Mouse (Mus musculus): ENCODE data around the gene Hdgf. TPM values are rescaled to one million over a fixed set of nuclear protein-coding genes. Genes with fewer than 3 reads are reported as not detected.

Gene Hdgf
- polyA plus RNA-seq, 1 experiment from 2014 or later, result 147 TPM

DNA sequence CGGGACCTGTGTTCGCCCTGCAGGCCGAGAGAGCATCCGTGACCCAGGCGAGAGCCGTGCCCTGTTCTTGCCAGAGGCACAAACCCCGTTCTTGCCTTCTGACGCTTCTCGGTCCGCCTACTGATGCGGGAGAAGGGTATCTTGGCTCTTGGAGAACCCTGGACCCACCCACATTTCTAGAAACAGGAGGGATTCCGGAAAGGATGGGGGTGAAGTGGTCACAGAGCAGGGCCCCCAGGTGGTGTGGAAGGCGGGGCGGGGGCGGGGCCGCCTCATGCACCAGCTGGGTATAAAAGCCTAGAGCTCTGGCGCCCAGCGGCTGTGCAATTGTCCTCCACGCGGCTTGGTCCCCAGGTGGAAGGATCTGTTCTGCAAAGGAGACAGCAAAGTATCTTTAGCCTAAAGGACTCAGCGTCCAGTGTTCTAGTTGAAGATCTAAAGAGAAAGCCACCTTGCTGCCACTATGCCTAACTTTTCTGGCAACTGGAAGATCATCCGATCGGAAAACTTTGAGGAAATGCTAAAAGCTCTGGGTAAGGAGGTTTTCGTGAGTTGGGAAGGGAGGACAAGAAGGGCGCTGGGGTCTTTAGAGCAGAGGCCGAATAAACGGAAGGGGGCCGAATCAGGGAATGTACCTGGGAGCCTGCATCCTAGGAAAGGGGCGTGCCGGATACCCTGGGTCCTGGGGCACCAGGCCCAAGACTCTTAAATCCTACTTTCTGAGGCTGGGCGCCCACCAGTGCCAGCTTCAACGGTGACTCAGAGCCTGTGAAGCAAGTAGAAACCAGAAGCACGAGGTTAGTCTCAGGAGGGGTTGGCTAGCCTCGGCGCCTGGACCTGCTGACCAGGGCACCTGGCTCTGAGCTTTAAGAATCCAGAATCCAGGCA is 42.5 kb downstream of the Hdgf start, which contains the start of gene Crabp2:
TSS of gene Crabp2 (plus strand) at position 289 of the 888 bp plus-strand sequence.
- Histone ChIP-seq H3K4me2 (peak within 1 kb of the TSS; percentile 69), H3K4me3 (peak within 1 kb of the TSS; percentile 36), H3K27me3 (0 out of 2 replicates have a peak, but pooled peaks cover 4% of the 10 kb centered on the region), H3K9me3 (replicated peaks) (no peaks in the 10 kb centered on the region), H3K4me1 (peaks cover 76% of the 10 kb centered on the region), H3K36me3 (ENCODE audit: poor library complexity, severe bottlenecking) (0 out of 2 replicates have a peak, but pooled peaks cover 2% of the 10 kb centered on the region), H3K27ac (peak within 1 kb of the TSS; percentile 51; the same call in 1 of the 2 replicates), H3K9ac (peak within 1 kb of the TSS; percentile 61)
- ATAC-seq, result no peak
- whole genome bisulfite sequencing, result 2% methylated on average over 34 of the region's 35 CpGs

DNA sequence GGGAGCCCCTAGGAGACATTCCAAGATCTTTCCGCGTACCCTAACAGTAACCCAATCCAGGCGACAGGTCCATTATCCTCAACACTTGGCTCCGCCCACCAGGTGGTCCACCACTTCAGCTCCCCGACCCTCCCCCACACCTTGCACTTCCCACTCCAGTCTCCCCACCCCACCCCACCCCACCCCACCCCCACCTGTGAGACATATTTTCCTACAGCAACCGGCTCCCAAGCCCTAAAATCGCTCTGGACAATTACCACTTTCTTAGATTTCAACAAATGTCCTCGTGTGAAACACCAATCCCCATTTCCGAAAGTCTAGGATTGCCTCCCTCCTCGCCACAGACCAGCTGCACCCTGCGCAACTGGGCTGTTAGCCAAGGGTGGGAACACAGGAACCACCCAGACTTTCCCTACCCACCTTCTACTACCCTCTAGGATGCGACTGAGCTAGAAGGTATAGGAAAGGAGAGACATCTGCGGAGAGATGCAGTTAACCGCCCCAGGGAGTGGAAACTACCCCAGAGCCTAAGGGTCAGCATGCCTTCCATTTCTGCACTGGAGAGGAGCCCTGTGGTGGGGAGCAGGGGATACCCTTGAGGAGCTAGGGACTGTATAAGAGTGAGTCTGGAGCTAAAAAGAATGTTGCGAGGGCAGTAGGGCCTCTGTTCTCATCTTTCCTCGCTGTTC is 43.3 kb downstream of the Hdgf start:
- H3K4me1 ChIP-seq, result peaks cover 76% of the 10 kb centered on the region
- H3K4me3 ChIP-seq, result peak overlapping the region; percentile 36
- peak overlapping the region; percentile 61 for H3K9ac ChIP-seq
- no peaks in the 10 kb centered on the region for H3K36me3 ChIP-seq (ENCODE audit: poor library complexity, severe bottlenecking)
- peak overlapping the region; percentile 69 for H3K4me2 ChIP-seq
- ATAC-seq, result no peak
- 0 out of 2 replicates have a peak, but pooled peaks cover 4% of the 10 kb centered on the region for H3K27me3 ChIP-seq
- 6% methylated on average over 16 of the region's 16 CpGs for WGBS
- no peaks in the 10 kb centered on the region for H3K9me3 ChIP-seq (replicated peaks)
- H3K27ac ChIP-seq, result peak overlapping the region; percentile 51; the same call in 1 of the 2 replicates

DNA sequence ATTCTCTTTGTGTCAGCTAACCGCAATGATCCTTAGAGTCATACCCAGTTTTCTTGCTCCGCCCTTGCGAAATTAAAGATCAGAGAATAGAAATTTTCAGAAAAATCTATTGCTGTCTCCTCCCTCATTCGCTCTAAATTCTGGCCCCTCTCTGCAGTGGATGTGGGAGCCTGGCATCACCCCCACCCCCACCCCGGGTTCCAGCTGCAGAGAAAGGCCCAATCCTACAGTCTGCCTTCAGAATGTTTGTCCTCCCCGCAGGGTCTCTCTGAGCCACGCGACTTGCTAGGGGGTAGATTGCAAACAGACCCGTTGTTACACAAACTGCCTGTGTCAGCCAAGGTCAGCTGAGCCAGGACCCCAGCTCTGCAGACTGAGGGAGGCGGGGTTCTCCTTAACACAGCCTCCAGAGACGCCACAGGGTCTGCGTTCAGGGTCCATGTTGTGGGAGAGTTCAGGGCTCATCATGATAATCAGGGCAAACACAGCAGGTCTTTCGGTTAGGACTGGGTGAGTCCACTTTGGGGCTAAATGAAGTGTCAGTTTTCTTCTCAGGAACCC is 43.9 kb downstream of the Hdgf start:
- H3K36me3 ChIP-seq (ENCODE audit: poor library complexity, severe bottlenecking), result no peaks in the 10 kb centered on the region
- H3K4me3 ChIP-seq, result peak overlapping the region; percentile 36; the same call in 1 of the 2 replicates
- no peak for ATAC-seq
- 0 out of 2 replicates have a peak, but pooled peaks cover 4% of the 10 kb centered on the region for H3K27me3 ChIP-seq
- WGBS, result 5% methylated on average over 13 of the region's 13 CpGs
- peak overlapping the region; percentile 51 for H3K9ac ChIP-seq
- no peaks in the 10 kb centered on the region for H3K9me3 ChIP-seq (replicated peaks)
- peak overlapping the region; percentile 51; the same call in 1 of the 2 replicates for H3K27ac ChIP-seq
- H3K4me1 ChIP-seq, result peaks cover 71% of the 10 kb centered on the region
- H3K4me2 ChIP-seq, result peak overlapping the region; percentile 69

DNA sequence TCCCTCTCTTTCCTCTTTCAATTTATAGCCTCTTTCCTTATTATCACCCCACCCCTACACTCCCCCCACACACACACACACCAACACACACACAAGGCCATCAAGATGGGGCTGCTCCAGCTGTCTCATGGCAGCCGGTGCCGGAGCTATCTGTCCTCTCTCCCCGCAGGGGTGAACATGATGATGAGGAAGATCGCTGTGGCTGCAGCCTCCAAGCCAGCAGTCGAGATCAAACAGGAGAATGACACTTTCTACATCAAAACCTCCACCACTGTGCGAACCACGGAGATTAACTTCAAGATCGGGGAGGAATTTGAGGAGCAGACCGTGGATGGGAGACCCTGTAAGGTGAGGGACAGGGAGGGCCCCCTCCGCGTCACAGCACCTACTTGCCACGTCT is 45.8 kb downstream of the Hdgf start:
- Histone ChIP-seq H3K36me3 (ENCODE audit: poor library complexity, severe bottlenecking) (no peaks in the 10 kb centered on the region), H3K4me1 (peaks cover 51% of the 10 kb centered on the region), H3K9me3 (replicated peaks) (no peaks in the 10 kb centered on the region), H3K4me2 (peak overlapping the region; percentile 31), H3K27ac (no peak overlapping the region), H3K4me3 (no peak overlapping the region), H3K27me3 (0 out of 2 replicates have a peak, but pooled peaks cover 4% of the 10 kb centered on the region), H3K9ac (0 out of 2 replicates have a peak overlapping the region, but pooled peaks have one; percentile 46)
- WGBS, result 21% methylated on average over 12 of the region's 12 CpGs
- no peak for ATAC-seq

DNA sequence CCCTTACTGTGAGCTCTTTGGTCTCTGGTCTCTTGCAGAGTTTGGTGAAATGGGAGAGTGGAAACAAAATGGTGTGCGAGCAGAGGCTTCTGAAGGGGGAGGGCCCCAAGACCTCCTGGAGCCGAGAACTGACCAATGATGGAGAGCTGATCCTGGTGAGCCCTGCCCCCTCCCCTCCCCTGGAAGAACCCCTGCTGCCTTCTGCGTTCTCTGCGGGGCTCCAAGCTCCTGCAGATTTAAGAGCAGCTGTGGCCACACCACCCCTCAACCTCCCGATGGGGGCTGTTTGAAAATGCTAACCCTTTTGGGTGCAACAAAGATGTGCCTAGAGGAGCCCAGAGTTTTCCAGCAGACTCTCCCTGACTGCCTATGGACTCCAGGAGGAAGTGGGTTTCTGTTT is 46.3 kb downstream of the Hdgf start:
- Histone ChIP-seq H3K27me3 (0 out of 2 replicates have a peak, but pooled peaks cover 4% of the 10 kb centered on the region), H3K4me1 (peaks cover 46% of the 10 kb centered on the region), H3K9me3 (replicated peaks) (no peaks in the 10 kb centered on the region), H3K36me3 (ENCODE audit: poor library complexity, severe bottlenecking) (no peaks in the 10 kb centered on the region), H3K4me3 (no peak overlapping the region), H3K9ac (0 out of 2 replicates have a peak overlapping the region, but pooled peaks have one; percentile 46), H3K27ac (no peak overlapping the region; the same call in none of the 2 replicates), H3K4me2 (peak overlapping the region; percentile 31)
- peak; percentile 43; the same call in 1 of the 2 replicates for ATAC-seq
- WGBS, result 7% methylated on average over 3 of the region's 5 CpGs

DNA sequence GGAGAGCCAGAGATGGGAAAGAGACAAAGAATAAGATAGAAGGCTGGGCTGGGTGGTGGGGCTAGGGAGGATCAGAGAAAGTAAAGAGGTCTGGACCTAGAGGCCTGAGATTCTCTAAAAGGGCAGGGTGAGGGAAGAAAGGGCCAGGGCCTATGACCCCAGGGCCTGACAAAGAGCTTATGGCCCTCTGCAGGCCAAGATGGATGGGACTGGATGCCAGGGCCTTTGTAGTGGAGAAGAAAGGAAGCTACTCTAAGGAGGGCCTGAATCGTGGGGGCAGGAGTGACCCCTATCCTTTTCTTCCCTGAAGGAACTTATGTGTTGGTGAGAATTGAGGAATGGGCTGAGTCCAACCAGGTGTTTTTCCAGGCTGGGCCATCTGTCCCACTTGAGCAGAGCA is 51.9 kb downstream of the Hdgf start:
- Histone ChIP-seq H3K9ac (no peak overlapping the region), H3K4me2 (no peak overlapping the region), H3K36me3 (ENCODE audit: poor library complexity, severe bottlenecking) (no peaks in the 10 kb centered on the region), H3K27ac (peak overlapping the region; percentile 31; the same call in 1 of the 2 replicates), H3K9me3 (replicated peaks) (no peaks in the 10 kb centered on the region), H3K27me3 (no peaks in the 10 kb centered on the region), H3K4me1 (peaks cover 28% of the 10 kb centered on the region), H3K4me3 (no peak overlapping the region)
- no peak for ATAC-seq
- 10% methylated on average over 1 of the region's 1 CpGs for WGBS

DNA sequence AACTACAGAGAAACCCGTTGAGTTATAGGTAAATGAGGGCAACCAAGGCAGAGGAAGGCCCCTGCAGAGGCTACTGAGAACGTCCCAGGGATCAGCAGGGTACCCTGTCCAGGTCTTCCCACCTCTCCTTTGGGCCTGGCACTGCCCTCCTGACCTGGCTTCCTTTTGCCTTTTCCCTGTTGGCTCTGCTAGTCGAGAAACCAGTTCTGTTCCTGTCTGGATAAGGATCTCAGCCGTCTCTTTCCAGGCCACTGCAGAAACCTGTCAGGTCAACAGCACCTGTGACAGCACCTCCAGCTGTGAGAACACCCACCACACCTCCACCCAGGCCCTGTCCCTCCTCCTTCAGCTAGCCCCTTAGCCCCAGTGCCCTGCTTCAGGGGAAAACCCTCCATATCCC is 52.4 kb downstream of the Hdgf start:
- H3K9me3 ChIP-seq (replicated peaks), result no peaks in the 10 kb centered on the region
- peaks cover 28% of the 10 kb centered on the region for H3K4me1 ChIP-seq
- H3K4me2 ChIP-seq, result no peak overlapping the region
- H3K9ac ChIP-seq, result no peak overlapping the region
- H3K27me3 ChIP-seq, result no peaks in the 10 kb centered on the region
- H3K27ac ChIP-seq, result no peak overlapping the region
- no peaks in the 10 kb centered on the region for H3K36me3 ChIP-seq (ENCODE audit: poor library complexity, severe bottlenecking)
- 31% methylated on average over 4 of the region's 4 CpGs for WGBS
- H3K4me3 ChIP-seq, result no peak overlapping the region
- ATAC-seq, result no peak

DNA sequence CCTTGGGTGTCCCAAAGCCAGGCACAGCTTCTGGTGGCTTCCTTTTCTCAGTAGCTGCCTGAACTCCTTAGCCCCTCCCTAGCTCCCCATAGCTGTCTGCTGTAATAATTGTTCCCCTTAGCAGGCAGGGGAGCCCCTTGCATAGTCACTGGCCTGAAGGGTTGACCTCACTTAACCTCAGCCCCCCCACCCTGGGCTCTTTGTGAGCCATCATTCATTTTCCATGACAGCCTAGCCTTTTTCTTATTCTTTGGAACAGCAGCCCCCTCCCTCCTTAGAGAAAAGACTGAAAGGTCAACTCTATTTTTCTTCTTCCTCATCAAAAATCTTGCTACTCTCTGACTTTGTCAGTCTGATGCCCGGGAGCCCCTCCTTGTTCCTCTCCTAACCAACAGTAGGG is 52.8 kb downstream of the Hdgf start:
- ATAC-seq, result no peak
- H3K4me3 ChIP-seq, result no peak overlapping the region
- H3K9me3 ChIP-seq (replicated peaks), result no peaks in the 10 kb centered on the region
- H3K27ac ChIP-seq, result no peak overlapping the region; the same call in 1 of the 2 replicates
- H3K4me1 ChIP-seq, result peaks cover 28% of the 10 kb centered on the region
- H3K4me2 ChIP-seq, result no peak overlapping the region
- H3K27me3 ChIP-seq, result no peaks in the 10 kb centered on the region
- H3K36me3 ChIP-seq (ENCODE audit: poor library complexity, severe bottlenecking), result no peaks in the 10 kb centered on the region
- H3K9ac ChIP-seq, result no peak overlapping the region
- WGBS, result 27% methylated on average over 1 of the region's 1 CpGs

DNA sequence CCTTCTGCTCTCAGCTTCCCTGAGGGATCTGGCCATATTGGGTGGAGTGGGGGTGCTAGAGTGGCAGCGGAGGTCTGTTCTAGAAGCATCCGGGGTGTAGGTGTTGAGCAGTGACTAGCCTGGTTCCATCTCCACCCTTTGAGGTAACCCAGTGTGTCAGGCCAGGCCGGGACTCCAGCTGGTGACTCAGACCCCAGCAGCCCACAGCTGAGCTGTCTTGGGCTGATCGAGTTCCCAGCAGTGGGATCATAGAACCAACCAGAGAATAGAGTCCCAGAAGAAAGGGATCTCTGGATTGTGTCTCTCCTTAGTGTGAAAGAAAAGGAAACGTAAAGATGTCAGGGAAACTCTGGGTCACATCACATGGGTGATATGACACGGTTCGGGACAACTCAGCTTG is 53.2 kb downstream of the Hdgf start:
- Histone ChIP-seq H3K9ac (no peak overlapping the region), H3K27ac (no peak overlapping the region; the same call in 1 of the 2 replicates), H3K36me3 (ENCODE audit: poor library complexity, severe bottlenecking) (no peaks in the 10 kb centered on the region), H3K4me2 (no peak overlapping the region), H3K4me1 (peaks cover 28% of the 10 kb centered on the region), H3K9me3 (replicated peaks) (no peaks in the 10 kb centered on the region), H3K27me3 (no peaks in the 10 kb centered on the region), H3K4me3 (no peak overlapping the region)
- WGBS, result 63% methylated on average over 7 of the region's 7 CpGs
- ATAC-seq, result no peak

DNA sequence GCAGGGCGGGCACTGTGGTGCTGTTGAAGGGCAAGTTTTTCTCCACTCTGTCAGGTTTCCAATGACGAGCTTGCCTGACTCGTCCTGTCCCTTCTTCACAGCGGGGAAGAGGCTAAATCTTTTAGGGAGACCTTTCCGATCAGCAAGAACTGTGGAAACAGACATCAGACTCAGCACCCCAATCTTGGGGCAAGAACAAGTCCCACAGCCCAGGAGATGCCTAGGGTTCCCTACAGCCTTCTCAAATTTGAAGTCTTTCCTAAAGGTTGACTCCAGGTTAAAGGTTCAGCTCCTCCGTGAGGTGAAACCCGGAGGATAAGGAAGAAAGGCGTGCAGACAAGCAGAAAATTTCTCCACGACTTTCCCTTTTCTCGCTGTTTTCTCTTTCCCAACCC is 54.1 kb downstream of the Hdgf start:
- 3% methylated on average over 10 of the region's 10 CpGs for WGBS
- H3K27me3 ChIP-seq, result no peaks in the 10 kb centered on the region
- peaks cover 28% of the 10 kb centered on the region for H3K4me1 ChIP-seq
- peak overlapping the region; percentile 66 for H3K4me2 ChIP-seq
- no peaks in the 10 kb centered on the region for H3K36me3 ChIP-seq (ENCODE audit: poor library complexity, severe bottlenecking)
- H3K9me3 ChIP-seq (replicated peaks), result no peaks in the 10 kb centered on the region
- ATAC-seq, result 0 out of 2 replicates have a peak, but pooled peaks have one; percentile 4
- peak overlapping the region; percentile 62 for H3K9ac ChIP-seq
- peak overlapping the region; percentile 94 for H3K27ac ChIP-seq
- peak overlapping the region; percentile 41 for H3K4me3 ChIP-seq

DNA sequence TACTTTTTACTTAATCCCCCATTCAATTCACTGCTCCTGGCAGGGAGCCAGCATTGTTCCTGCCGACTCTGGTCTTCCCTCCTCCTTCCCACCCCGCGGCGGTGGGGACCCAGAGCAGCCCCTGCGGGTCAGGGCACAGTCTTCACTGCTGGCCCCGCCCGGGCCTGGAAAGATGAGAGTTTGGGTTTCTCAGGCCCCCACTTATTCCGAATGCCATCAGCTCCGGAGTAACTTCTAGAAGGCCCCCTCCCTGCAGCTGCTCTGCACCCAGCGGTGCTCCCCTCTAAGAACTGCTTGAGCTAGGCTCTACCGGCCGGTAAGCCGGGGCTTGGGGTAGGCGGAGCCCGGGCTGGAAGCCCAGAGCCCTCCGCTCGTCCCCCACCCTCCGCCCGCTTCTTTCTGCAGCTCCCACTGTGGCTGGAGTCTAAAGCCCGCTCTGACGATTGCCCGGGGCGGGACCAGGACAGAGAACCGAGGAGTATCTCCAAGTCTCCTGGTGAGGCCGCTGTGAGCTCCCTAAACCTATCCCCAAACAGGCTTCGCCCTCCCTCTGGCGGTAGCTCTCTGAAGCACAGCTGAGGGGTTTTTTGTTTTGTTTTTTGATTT is 54.6 kb downstream of the Hdgf start:
- ATAC-seq, result peak; percentile 99
- no peaks in the 10 kb centered on the region for H3K36me3 ChIP-seq (ENCODE audit: poor library complexity, severe bottlenecking)
- no peaks in the 10 kb centered on the region for H3K9me3 ChIP-seq (replicated peaks)
- H3K4me3 ChIP-seq, result peak overlapping the region; percentile 41
- H3K27me3 ChIP-seq, result no peaks in the 10 kb centered on the region
- H3K4me2 ChIP-seq, result peak overlapping the region; percentile 66
- peak overlapping the region; percentile 62 for H3K9ac ChIP-seq
- 0% methylated on average over 27 of the region's 27 CpGs for WGBS
- H3K4me1 ChIP-seq, result peaks cover 28% of the 10 kb centered on the region
- H3K27ac ChIP-seq, result peak overlapping the region; percentile 94
